Mouse (Mus musculus): ENCODE measurements around the gene Dlgap4.

- TF ChIP-seq CTCF (IDR thresholded peaks at IDR 0.05; ENCODE audit: extremely low read depth, insufficient read length, insufficient replicate concordance, low read depth, low read length) (no peak), POLR2A (IDR thresholded peaks at IDR 0.05; ENCODE audit: low read depth, low read length) (no peak)
Measured at GRCm38 (mm10) chr2:156788836-156789235, 175.3 kb downstream of the Dlgap4 start.

All from small intestine, adult 2 months (tissue).